Mouse (Mus musculus): Measurements from ENCODE around the gene Mrps18a. TPM values are rescaled to one million over a fixed set of nuclear protein-coding genes. Genes with fewer than 3 reads are reported as not detected.

Gene Mrps18a
- total RNA-seq, 2 experiments from 2014 or later, result 79.3 to 84.5 TPM

- no peak for TF ChIP-seq CTCF (IDR thresholded peaks at IDR 0.05)
- intact Hi-C loops (cut with DNase I), result no loop called here
- Histone ChIP-seq H3K27ac (no peak overlapping the region), H3K4me3 (no peak overlapping the region)
- DNase-seq (ENCODE audit: extremely low spot score in 1 of 2, low spot score in 2 of 2), result no peak
Measured at GRCm38 (mm10) chr17:46104487-46104886, 6.3 kb upstream of the Mrps18a start.

- no peak overlapping the region for H3K4me3 ChIP-seq
- no peak for TF ChIP-seq CTCF (IDR thresholded peaks at IDR 0.05)
- intact Hi-C loops (cut with DNase I), result no loop called here
- no peak for DNase-seq (ENCODE audit: extremely low spot score in 1 of 2, low spot score in 2 of 2)
- no peak overlapping the region for H3K27ac ChIP-seq
Measured at GRCm38 (mm10) chr17:46108286-46108685, 2.5 kb upstream of the Mrps18a start.

- no peak for DNase-seq (ENCODE audit: extremely low spot score in 1 of 2, low spot score in 2 of 2)
- no peak overlapping the region for H3K4me3 ChIP-seq
- no peak overlapping the region for H3K27ac ChIP-seq
- no peak for TF ChIP-seq CTCF (IDR thresholded peaks at IDR 0.05)
- intact Hi-C loops (cut with DNase I), result loop anchor here (5.0 kb wide), 1 partner anchor 83 kb away; the partner anchor contains the start of gene Vegfa
Measured at GRCm38 (mm10) chr17:46115489-46115888, 4.7 kb downstream of the Mrps18a start.

- Histone ChIP-seq H3K27ac (no peak overlapping the region), H3K4me3 (no peak overlapping the region)
- DNase-seq (ENCODE audit: extremely low spot score in 1 of 2, low spot score in 2 of 2), result no peak
- intact Hi-C loops (cut with DNase I), result loop anchor here (5.0 kb wide), 1 partner anchor 84 kb away; the partner anchor contains the start of gene Vegfa
- TF ChIP-seq CTCF (IDR thresholded peaks at IDR 0.05), result no peak
Measured at GRCm38 (mm10) chr17:46116138-46116537, 5.4 kb downstream of the Mrps18a start.

GRCm38 (mm10) chr17:46116881-46117280, 6.1 kb downstream of the Mrps18a start:
- DNase-seq (ENCODE audit: extremely low spot score in 1 of 2, low spot score in 2 of 2), result no peak
- intact Hi-C loops (cut with DNase I), result loop anchor here (5.0 kb wide), 1 partner anchor 85 kb away; the partner anchor contains the start of gene Vegfa
- no peak overlapping the region for H3K27ac ChIP-seq
- no peak for TF ChIP-seq CTCF (IDR thresholded peaks at IDR 0.05)
- H3K4me3 ChIP-seq, result no peak overlapping the region

GRCm38 (mm10) chr17:46117623-46118422, 7.0 kb downstream of the Mrps18a start:
- no peak overlapping the region for H3K27ac ChIP-seq
- no peak overlapping the region for H3K4me3 ChIP-seq
- no peak for TF ChIP-seq CTCF (IDR thresholded peaks at IDR 0.05)
- intact Hi-C loops (cut with DNase I), result loop anchor here (5.0 kb wide), 1 partner anchor 86 kb away; the partner anchor contains the start of gene Vegfa
- DNase-seq (ENCODE audit: extremely low spot score in 1 of 2, low spot score in 2 of 2), result no peak

- intact Hi-C loops (cut with DNase I), result loop anchor here (5.0 kb wide), 1 partner anchor 86 kb away; the partner anchor contains the start of gene Vegfa
- no peak overlapping the region for H3K27ac ChIP-seq
- H3K4me3 ChIP-seq, result no peak overlapping the region
- TF ChIP-seq CTCF (IDR thresholded peaks at IDR 0.05), result no peak
- no peak for DNase-seq (ENCODE audit: extremely low spot score in 1 of 2, low spot score in 2 of 2)
Measured at GRCm38 (mm10) chr17:46118423-46118850, 7.7 kb downstream of the Mrps18a start.

GRCm38 (mm10) chr17:46119641-46120040, 8.9 kb downstream of the Mrps18a start:
- intact Hi-C loops (cut with DNase I), result loop anchor here (5.0 kb wide), 1 partner anchor 87 kb away; the partner anchor contains the start of gene Vegfa
- no peak for TF ChIP-seq CTCF (IDR thresholded peaks at IDR 0.05)
- H3K4me3 ChIP-seq, result no peak overlapping the region
- DNase-seq (ENCODE audit: extremely low spot score in 1 of 2, low spot score in 2 of 2), result peak; percentile 30 to 31
- H3K27ac ChIP-seq, result peak overlapping the region; percentile 66

GRCm38 (mm10) chr17:46122791-46123190, 12.0 kb downstream of the Mrps18a start:
- Histone ChIP-seq H3K4me3 (no peak overlapping the region), H3K27ac (no peak overlapping the region)
- intact Hi-C loops (cut with DNase I), result no loop called here
- no peak for TF ChIP-seq CTCF (IDR thresholded peaks at IDR 0.05)
- no peak for DNase-seq (ENCODE audit: extremely low spot score in 1 of 2, low spot score in 2 of 2)

- no peak for DNase-seq (ENCODE audit: extremely low spot score in 1 of 2, low spot score in 2 of 2)
- no peak overlapping the region for H3K4me3 ChIP-seq
- no peak overlapping the region for H3K27ac ChIP-seq
- intact Hi-C loops (cut with DNase I), result no loop called here
- no peak for TF ChIP-seq CTCF (IDR thresholded peaks at IDR 0.05)
Measured at GRCm38 (mm10) chr17:46123285-46123684, 12.5 kb downstream of the Mrps18a start.

GRCm38 (mm10) chr17:46123953-46124700, 13.3 kb downstream of the Mrps18a start:
- no peak for TF ChIP-seq CTCF (IDR thresholded peaks at IDR 0.05)
- intact Hi-C loops (cut with DNase I), result no loop called here
- no peak overlapping the region for H3K27ac ChIP-seq
- DNase-seq (ENCODE audit: extremely low spot score in 1 of 2, low spot score in 2 of 2), result no peak
- H3K4me3 ChIP-seq, result no peak overlapping the region

- intact Hi-C loops (cut with DNase I), result no loop called here
- no peak for DNase-seq (ENCODE audit: extremely low spot score in 1 of 2, low spot score in 2 of 2)
- no peak for TF ChIP-seq CTCF (IDR thresholded peaks at IDR 0.05)
- H3K4me3 ChIP-seq, result no peak overlapping the region
- H3K27ac ChIP-seq, result no peak overlapping the region
Measured at GRCm38 (mm10) chr17:46126608-46127007, 15.8 kb downstream of the Mrps18a start.

Data from left cerebral cortex, adult 2 months (tissue).